Mouse (Mus musculus) spleen, postnatal 36 days (tissue): Measurements from ENCODE around the gene Pomgnt1.

ENCODE experiments used
- DNase-seq, 2 experiments: peaks; one replicate each; pipeline ENCODE4 v3.0.0; 2022; ENCODE audit warnings: low spot score in 2 of 2, mixed read lengths in 1 of 2

Gene Pomgnt1

GRCm38 (mm10) chr4:116123602-116124519, at the start of gene Pomgnt1, which contains the start of gene Rad54l:
Gene Pomgnt1, plus strand, starts transcription at chr4:116123840.
Gene Rad54l, minus strand, starts transcription at chr4:116123690.
- DNase-seq: peak; percentile 80 to 83

DNA sequence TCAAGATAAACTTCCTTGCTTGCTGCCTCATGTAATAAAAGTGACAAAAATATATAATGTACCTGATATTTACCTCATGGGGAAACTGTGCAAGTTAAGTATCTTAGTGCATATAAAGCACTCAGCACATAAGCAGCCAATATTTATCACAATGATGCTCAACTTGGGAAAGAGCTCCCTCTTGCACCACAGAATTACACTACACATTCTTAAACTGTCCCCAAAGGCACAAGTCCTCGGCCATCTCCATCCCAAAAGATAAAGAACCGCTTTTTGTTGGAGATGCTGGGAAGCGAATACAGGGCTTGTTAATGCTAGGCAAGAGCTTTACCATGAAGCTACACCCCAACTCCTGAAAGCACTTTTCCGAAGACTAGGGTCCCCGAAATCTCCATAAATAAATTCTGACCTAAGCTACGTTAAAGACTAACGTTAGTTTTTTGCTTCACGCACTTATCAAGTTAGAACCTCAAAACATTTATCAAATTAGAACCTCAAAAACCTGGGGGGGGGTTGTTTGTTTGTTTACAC, 49.4 kb upstream of the Pomgnt1 start:
- peak in 1 of 2 experiments; percentile 9 for DNase-seq

- peak; percentile 91 to 95 for DNase-seq
Measured at GRCm38 (mm10) chr4:116074861-116075620, 48.6 kb upstream of the Pomgnt1 start, which contains the start of the genes Uqcrh and Lrrc41. Gene Uqcrh, minus strand, starts transcription at chr4:116075071. Gene Lrrc41, plus strand, starts transcription at chr4:116075269.

GRCm38 (mm10) chr4:116075631-116076368, 47.8 kb upstream of the Pomgnt1 start:
- DNase-seq: peak; percentile 59 to 62

DNA sequence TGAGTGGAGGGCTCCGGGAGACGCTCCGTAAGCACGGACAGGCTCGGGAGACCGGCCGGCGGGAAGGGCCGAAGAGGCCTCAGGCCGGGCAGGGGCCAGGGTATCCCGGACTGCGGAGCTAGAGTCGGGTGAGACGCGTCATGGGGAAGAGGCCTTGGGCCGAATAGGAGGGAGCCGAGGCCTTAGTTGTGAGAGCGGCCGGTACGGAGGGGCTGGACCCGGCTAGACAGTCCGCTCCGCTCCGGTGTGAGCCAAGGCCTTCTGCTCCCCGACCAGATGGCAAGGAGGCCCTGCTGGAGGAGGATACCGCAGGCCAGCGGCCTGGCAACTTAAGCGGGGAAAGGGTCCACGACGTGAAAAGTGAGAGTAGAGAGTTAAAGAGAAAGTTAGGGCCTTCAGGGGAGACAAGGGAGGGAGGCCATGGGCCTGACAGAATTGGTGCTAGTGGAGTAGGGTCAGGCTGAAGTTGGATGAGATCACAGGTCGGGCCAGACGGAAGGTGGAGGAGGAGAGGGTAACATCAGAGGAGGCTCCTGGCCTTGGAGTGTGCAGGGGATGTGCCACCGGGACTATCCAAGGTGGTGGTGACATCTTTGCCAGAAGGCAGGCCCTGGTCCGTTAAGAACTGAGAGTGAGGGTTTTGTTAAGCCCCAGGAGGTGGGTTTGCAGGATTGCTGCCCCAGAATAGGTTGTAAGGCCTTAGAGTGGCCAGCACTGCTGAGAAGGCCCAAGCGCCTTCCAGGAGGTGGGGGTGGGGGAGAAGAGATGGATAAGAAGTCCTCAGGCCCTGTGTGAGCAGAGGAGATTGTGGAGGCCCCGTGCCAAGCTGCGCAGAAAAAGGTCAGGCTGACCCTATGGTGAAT, 47.0 kb upstream of the Pomgnt1 start:
- peak; percentile 16 to 17 for DNase-seq

DNA sequence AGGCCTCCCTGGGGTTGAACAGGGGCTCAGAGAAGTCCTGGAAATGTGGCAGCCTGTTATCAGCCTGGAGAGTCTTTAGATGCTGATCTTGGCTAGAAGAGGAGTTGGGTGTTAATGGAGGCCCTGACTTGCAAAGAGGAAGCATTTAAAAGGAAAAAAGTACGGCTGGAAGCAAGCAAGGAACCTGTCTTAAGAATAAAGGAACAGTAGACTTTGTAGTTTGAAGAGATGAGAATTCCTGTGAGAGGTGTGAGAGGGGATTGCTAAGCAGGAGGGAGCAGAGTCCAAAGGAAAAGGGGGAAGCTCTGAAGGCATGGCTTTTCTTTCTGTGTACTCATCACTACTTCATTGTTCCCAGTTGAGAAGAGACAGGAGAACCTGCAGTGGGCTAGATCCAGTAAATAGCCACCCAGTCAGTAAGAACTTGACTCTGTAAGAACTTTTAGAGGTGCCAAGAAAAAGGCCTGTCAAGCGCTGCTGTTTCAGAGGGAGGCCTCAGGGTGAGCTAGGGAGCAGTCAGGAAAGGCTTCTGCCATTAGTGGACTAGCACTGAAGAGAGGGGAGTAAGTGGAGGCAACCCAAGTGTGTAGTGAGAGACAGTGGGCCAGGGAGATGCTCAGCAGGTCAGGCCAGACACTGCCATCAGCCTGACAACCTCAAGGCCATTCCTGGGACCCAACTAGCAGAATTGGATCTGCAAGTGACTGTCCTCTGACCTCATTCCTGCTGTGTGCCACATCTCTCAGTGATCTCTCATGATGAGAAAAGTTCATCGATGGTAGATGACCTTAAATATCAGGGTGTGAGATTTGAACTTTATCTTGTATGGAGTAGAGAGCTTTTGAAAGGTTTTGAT, 46.2 kb upstream of the Pomgnt1 start:
- no peak for DNase-seq

DNA sequence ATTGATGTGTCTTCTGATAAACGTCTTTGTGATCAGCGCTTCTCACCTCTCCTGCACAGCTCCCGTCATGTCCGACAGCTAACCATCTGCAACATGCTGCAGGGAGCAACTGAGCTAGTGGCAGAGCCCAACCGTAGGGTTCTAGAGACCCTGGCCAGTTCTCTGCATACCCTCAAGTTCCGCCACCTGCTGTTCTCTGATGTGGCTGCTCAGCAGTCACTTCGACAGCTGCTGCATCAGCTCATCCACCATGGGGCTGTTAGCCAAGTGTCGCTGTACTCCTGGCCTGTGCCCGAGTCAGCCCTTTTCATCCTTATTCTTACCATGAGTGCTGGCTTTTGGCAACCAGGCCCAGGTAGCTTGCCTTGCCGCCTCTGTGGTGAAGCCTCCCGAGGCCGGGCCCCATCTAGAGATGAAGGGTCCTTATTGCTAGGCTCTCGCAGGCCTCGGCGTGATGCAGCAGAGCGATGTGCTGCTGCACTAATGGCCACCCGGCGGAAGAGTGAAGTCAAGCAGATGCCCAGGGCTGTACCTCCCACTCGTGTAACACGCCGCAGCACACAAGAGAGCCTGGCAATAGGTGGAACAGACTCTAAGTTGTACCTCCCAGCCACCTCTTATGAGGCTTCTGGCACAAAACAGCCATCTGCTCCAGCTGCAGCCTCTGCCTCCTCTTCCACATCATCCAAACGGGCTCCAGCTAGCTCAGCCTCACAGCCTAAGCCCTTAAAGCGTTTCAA, 35.0 kb upstream of the Pomgnt1 start:
- no peak for DNase-seq

GRCm38 (mm10) chr4:116096291-116096690, 27.3 kb upstream of the Pomgnt1 start:
- DNase-seq: no peak

DNA sequence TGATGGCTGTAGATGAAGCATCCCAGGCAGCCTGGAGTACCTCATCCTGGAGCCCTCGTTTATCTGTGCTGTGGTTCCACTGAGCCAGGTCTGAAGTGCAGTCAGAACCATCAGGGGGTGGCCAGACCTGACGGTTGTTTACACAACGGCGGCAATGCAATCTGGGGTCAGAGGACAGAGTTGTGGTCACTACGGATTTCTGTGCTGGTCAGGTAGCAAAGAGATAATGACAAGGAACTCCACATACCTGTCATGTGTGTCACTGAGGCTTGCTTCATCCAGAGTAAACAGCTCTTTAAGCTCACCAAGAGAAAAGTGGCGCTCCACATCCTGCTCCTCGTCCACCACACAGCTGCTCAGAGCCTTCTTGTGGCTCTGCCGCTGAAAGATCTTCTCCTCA, 26.4 kb upstream of the Pomgnt1 start:
- DNase-seq: no peak

DNA sequence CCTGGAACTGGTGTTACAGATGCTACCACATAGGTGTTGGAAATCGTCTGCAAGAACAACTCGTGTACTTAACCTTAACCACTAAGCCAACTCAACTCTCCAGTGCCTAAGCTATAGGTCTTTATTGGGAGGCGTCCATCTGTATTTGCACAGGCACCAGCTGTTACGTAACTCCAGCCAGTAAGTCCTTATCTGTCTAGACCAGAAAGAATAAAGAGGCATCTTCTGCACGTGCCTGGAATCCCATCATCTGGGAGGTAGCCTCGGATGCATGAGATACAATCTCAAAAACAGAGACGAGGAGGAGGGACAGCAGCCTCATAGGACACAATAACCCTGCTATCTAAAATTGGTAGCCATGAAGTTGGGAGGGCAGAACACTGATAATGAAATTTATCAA, 22.7 kb upstream of the Pomgnt1 start:
- peak in 1 of 2 experiments; percentile 8 for DNase-seq

DNA sequence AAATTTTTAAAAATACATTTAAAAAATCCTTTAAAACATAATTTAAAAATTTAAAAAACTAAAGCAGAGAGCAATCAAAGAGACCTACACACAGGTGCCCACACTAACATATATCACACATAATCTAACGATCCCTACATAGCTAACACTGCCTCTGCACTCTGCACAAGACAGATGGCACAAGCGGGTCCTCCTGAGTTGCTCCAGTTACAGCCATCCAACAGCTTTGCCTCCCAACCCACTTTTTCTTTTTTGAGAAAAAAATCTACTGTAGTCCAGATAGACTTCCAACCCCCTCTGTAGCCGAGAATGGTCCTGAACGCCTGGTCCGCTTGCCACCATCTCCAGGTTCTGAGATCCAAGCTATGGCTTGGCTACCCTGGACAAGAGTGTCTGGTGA, 18.4 kb upstream of the Pomgnt1 start:
- no peak for DNase-seq

DNA sequence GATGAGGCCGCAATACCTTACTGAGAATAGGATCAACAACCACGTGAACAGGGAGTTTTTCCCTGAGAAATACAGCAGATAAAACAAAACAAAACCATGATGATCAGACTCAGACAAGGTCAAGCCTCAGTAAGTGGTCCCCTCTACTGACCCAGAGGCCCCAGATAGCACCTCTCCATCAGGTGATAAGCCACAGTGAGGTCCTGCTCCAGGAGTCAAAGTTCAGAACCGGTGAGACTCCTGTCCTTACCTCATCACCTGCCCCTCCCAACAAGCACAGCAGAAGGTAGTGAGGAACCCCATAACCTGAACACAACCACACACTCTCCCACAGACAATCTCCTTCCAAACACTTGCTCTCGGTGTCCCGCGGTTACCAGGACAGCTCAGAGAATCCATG, 12.9 kb upstream of the Pomgnt1 start:
- DNase-seq: no peak

- DNase-seq: no peak
Measured at GRCm38 (mm10) chr4:116111486-116111885, 12.2 kb upstream of the Pomgnt1 start.

GRCm38 (mm10) chr4:116122762-116123161, 878 bp upstream of the Pomgnt1 start:
- no peak for DNase-seq

- DNase-seq: no peak
Measured at GRCm38 (mm10) chr4:116125803-116126386, 2.3 kb downstream of the Pomgnt1 start.

DNA sequence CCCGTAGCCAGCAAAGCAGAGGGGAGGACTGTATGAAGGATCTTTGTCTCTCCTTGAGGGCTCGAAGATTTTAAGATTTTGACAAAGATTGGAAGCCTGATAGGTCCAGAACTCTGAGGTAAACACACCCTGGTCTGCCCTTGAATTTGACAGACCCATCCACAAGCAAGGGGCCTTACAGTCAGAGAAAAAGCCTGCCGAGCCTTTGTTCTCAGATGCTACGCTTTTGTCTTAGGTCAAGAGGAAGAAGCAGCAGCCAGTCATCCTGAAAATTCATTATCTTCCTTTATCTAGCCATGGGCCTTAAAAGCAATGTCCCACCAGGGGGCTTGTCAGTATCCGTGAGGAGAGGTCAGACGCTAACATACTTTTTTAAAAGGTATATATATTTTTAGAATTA, 4.3 kb downstream of the Pomgnt1 start:
- DNase-seq: no peak

GRCm38 (mm10) chr4:116133126-116133525, 9.5 kb downstream of the Pomgnt1 start:
- no peak for DNase-seq

GRCm38 (mm10) chr4:116134990-116135389, 11.3 kb downstream of the Pomgnt1 start:
- DNase-seq: no peak
